Mouse (Mus musculus): ENCODE measurements around the gene Cmc1.

DNA sequence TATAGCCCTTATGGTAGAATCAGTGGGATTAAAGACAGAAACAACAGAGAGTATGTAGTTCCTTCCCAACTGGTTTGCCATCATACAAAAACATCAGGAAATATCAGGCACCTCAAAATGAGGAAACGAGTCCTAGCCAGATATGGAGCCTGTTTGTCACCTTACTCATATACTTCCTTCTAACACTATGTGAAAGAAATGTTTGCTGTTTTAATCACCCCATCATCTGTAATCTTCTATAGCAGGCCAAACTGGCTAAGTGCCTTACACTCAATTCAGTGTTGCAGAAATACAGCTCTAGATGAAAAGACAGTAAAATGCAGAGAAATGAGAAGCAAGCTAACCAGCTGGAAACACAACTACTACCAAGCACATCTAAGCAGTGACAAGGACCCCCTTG lies 119.7 kb downstream of the Cmc1 start:
- TF ChIP-seq POLR2A (IDR thresholded peaks at IDR 0.05; ENCODE audit: low read depth, low read length) (no peak), MAFK (IDR thresholded peaks at IDR 0.05; ENCODE audit: insufficient replicate concordance, low read length) (no peak), EP300 (IDR thresholded peaks at IDR 0.05; ENCODE audit: low read length) (no peak)
